In the genomic region with DNA sequence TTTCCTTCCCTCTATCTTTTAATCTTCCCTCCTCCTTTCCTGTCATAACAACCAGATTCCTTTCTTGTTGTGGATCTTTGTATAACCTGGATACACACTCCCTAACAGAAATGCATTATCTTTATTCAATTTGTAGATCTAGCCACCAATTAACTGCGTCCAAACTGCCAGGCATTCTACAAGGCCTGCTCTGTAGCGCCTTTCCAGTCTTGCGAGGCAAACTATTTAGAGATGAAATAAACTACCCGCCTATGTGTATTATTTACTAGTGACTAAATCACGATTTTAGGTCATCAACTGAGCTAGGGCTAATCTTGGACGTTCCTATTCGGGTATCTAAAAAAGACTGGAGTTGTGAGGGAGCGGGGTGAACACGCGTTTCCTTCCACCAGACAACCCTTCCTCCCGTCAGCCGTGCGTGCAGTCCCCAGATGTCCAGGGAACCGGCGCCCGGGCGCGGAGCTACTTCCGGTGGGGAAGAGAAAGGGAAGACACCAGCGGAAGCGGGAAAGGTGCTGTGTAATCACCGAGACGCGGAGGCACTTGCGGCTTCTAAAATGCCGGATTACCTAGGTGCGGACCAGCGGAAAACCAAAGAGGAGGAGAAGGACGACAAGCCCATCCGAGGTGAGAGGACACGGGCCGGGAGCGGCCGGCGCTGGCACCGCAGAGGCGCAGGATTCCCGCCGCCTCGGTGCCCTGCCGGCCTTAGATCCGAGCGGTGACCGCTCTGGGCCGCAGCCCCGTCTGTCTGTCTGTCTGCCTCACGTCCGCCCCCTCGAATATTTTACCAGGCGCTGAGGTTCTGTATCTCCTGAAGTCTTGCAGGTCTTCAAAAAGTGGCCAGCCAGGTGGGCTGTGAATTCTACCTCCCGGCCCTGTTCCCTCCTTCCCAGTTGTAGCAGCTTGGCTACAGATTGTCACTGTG, we compare ENCODE assay signal across 8 mouse cellular contexts. TPM values are rescaled to one million over a fixed set of nuclear protein-coding genes. Genes with fewer than 3 reads are reported as not detected.
DNase-seq lines count a peak whose midpoint lies in the region; ATAC-seq lines count a peak whose summit lies in the region.

No protein-coding gene starts in this region.

- peaks cover 31% of the 10 kb centered on the region for H3K4me1 ChIP-seq in hindbrain, embryonic 12.5 days

- peak overlapping the region; percentile 92 for H3K9ac ChIP-seq in hindbrain, embryonic 12.5 days

- peak overlapping the region; percentile 79 for H3K4me2 ChIP-seq in hindbrain, embryonic 12.5 days (replicated peaks)

- peak overlapping the region; percentile 95 for H3K4me3 ChIP-seq in hindbrain, embryonic 12.5 days

- ATAC-seq in hindbrain, embryonic 12.5 days (ENCODE audit: low FRiP score), result peak; percentile 82

- H3K27ac ChIP-seq in hindbrain, embryonic 12.5 days, result peak overlapping the region; percentile 87

- WGBS in hindbrain, embryonic 12.5 days, result 2% methylated on average over 49 of the region's 51 CpGs

- DNase-seq in NIH3T3 (ENCODE audit: low read depth), result peak; percentile 95
- DNase-seq in cerebellum, postnatal 10 days, result peak; percentile 96 to 97
- DNase-seq in frontal cortex, postnatal 10 days (ENCODE audit: low spot score in 2 of 2), result peak; percentile 85 to 90
- peak; percentile 93 to 94 for DNase-seq in layer of hippocampus, postnatal 14 days (ENCODE audit: low spot score in 2 of 2)
- peak; percentile 92 for DNase-seq in lung, postnatal 14 days
- DNase-seq in retina, adult 2 months (ENCODE audit: low read depth, low spot score), result peak; percentile 86
- peak; percentile 90 to 91 for DNase-seq in thymus, postnatal 36 days

- no peaks in the 10 kb centered on the region for H3K27me3 ChIP-seq in hindbrain, embryonic 12.5 days

- no peaks in the 10 kb centered on the region for H3K9me3 ChIP-seq in hindbrain, embryonic 12.5 days (replicated peaks)

- H3K36me3 ChIP-seq in hindbrain, embryonic 12.5 days, result peaks cover 21% of the 10 kb centered on the region

RNA-seq across cellular contexts. Expression of a gene that starts 1.4 kb away (rescaled TPM):
- polyA plus RNA-seq in hindbrain, embryonic 12.5 days (2016; fragmentation: Nextera tagmentation; extraction: Ambion mirVana), result 193 and 205 TPM in 2 replicates
- total RNA-seq in layer of hippocampus, postnatal 14 days (2021), result 100 to 1,000 TPM; 116 to 119 TPM

RNA-seq across cellular contexts. Expression of a gene that starts 1.5 kb away (rescaled TPM):
- polyA plus RNA-seq in hindbrain, embryonic 12.5 days (2016; fragmentation: Nextera tagmentation; extraction: Ambion mirVana), result 81.0 and 86.5 TPM in 2 replicates
- 10 to 100 TPM; 27.9 to 33.2 TPM for total RNA-seq in layer of hippocampus, postnatal 14 days (2021)

RNA-seq across cellular contexts. Expression of a gene that starts 49.6 kb away (rescaled TPM):
- polyA plus RNA-seq in hindbrain, embryonic 12.5 days (2016; fragmentation: Nextera tagmentation; extraction: Ambion mirVana), result 85.9 and 90.0 TPM in 2 replicates
- 10 to 100 TPM; 59.3 to 67.1 TPM for total RNA-seq in layer of hippocampus, postnatal 14 days (2021)

Comparison
In these comparisons a context has a peak if more than half of its experiments do, and no peak if none do; other contexts are left out.
1. Peak in every context shown above with its lines: DNase-seq, ATAC-seq, H3K4me3 ChIP-seq and H3K27ac ChIP-seq.